Mouse (Mus musculus) cerebellum, adult 8-10 months (tissue): ENCODE results near the gene Cyp26c1.

Experiments
- DNase-seq: peaks from one replicate; pipeline ENCODE4 v3.0.0; 2022

The Cyp26c1 gene

DNA sequence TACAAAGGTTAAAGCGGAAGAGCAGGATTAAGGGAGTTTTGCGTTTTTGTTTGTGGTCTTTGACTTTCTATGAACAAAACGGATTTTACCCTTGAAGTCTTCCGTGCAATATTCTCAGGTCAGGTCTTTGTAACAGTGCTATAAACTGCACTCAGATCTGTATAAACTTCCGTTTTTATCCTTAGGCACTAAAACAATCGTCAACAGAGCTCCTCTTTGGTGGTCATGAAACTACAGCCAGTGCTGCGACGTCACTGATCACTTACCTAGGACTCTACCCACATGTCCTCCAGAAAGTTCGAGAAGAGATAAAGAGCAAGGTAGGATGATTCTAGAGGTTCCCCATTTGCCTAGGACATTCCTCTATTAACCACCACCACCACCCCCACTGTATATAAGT is 14.3 kb downstream of the Cyp26c1 start:
- no peak for DNase-seq

GRCm38 (mm10) chr19:37702377-37703076 is 17.1 kb downstream of the Cyp26c1 start:
- no peak for DNase-seq

DNA sequence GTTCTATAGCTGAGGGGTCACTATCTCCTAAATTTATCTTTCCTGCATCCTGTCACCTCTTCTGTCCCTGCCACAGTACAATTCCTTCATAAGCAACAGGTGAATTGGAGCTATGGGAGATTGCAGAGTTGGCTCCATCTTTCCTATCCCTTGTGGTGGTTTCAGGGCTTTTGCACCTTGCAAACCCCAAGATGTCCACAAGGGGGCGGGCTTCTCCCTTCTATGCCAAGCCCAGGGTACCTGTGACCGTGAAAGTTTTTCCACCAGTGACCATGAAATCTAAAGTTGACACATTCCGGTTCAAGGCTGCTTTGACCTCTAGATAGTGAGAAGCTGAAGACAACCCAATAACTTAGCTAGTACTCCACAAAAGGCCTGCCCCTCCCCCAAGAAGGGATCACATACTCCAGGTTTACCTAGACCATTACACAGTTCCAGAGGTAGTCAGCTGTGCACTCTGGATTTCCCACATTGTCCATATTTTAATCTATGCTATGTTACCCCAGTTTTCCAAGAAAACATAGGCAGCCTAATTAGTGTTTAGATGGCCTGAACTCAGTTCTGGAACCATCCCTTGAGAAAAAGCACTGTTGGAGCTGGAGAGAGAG is 18.6 kb downstream of the Cyp26c1 start:
- peak; percentile 29 for DNase-seq

- DNase-seq = no peak
Measured at GRCm38 (mm10) chr19:37705722-37706121, 20.3 kb downstream of the Cyp26c1 start.

DNA sequence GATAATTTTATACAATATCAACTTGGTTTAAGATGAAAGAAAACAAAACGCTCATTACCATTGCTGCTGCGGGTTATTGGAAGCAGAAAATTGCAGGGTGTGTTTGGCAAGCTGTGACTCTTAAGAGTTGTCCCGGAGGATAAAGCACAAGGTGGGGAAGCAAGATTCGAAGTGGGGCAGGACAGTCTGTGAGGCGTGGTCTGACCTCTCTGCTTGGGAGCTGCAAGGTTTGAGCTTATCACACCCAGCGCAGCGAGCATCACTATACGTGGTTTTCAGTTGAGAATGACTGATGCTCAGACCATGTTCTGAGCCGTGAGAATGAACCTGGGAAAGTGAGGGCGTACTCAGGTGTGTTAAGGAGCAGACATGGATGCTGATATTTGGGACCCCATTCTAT is 29.3 kb downstream of the Cyp26c1 start:
- no peak for DNase-seq

DNA sequence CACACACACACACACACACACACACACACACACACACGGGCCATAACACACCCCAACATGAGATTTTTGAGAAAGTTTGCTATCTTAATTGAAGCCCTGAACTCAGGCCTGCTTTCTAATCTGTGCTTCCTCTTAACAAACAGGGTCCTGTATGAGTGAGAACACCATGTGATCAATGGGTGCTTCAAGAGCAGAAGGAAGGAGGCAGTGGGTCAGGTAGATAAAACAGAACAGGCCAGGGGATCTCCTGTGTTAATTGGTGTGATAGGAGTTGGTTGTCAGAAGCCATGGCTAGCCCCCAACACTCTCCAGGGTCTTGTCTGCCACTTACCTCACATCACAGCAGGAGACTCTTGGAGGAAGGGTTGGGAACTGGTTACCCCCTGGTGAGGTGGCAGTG is 30.6 kb downstream of the Cyp26c1 start:
- no peak for DNase-seq

DNA sequence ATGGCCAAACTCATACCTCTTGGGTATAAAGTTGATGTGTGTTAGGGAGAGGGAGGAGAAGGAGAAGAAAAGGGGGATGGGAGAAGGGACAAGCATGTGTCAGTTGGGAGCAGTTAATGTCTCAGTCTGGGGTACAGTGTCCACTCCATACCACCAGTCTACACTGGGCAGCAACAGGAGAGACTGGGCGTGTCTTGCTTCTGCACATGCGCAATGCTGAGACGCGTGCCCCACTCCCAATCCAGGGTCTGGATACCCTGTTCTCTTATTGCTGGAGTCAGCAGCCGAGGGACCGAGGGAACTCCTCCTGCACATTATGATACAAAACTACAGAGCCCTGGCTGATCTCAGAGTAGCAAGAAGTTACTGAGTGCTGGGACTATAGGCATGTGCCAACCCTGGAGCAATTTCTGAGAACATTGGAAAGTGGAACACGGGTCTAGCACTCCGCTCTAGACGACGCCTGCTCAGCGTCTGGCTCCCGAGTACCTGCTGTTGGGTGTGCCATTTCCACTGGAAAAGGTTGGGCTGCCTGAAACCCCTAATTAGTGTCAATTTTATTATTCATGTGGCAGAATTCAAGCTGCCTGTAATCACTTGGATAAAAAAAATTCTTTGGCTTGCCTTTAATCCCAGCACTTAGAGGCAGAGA is 31.3 kb downstream of the Cyp26c1 start:
- no peak for DNase-seq

DNA sequence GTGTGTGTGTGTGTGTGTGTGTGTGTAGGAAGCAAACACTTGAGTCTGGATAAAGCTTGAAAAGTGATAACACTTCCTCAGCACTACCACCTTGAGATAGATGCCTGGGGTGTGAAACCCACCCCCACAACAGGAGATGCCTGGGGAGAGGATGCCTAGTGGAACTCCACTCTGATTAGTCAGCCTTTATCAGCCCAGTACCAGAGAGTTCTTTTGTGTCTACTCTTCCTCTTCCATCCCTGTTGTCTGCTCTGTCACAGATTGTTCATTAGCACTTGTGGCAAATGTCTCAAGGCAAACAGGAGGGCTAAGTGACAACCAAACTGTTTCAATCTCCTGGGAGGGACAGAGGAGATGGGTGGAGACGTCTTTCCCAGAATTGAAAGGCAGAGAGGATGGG is 33.8 kb downstream of the Cyp26c1 start:
- no peak for DNase-seq

GRCm38 (mm10) chr19:37724591-37724990 is 39.2 kb downstream of the Cyp26c1 start:
- DNase-seq = no peak

GRCm38 (mm10) chr19:37726585-37726984 is 41.2 kb downstream of the Cyp26c1 start:
- no peak for DNase-seq

DNA sequence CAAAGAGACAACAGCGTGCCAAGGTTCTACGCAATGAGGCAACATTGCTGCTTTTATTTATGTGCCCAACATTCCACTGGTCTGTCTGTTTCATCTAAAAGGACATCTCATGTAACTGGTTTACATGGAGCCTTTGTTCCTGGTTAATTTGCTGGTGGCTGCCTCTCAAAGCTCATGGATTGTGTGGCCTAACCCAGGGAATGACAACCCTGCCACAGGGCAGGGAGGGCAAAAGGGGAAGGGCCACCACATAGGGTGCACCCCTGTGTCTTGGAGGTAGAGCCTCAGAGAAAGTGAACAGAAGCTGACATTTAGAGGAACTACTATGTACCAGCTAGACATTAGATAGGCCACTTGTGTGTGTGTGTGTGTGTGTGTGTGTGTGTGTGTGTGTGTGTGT is 42.0 kb downstream of the Cyp26c1 start:
- no peak for DNase-seq

DNA sequence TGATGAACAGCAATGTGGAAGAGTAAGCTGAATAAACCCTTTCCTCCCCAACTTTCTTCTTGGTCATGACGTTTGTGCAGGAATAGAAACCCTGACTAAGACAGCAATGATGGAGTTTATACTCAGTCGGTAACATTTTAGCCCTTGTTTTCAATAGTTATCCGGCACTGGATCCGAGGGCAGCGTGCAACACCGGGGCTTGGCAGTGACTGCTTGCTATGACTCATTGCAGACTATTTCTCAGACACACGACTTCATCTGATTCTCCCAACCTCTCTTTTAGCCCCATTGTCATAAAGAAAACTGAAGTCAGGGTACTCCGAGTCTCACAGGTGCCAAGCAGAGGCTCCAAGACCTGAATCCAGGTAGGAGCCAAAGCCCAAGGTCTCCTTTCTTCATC is 50.0 kb downstream of the Cyp26c1 start:
- DNase-seq = no peak

- DNase-seq = no peak
Measured at GRCm38 (mm10) chr19:37738575-37738974, 53.2 kb downstream of the Cyp26c1 start.

- DNase-seq = no peak
Measured at GRCm38 (mm10) chr19:37740043-37740442, 54.7 kb downstream of the Cyp26c1 start.
